22 mouse cellular contexts compared by ENCODE assay signal in genomic region chr12:109443276-109443675, GRCm38 (mm10). TPM values are rescaled to one million over a fixed set of nuclear protein-coding genes. Genes with fewer than 3 reads are reported as not detected.
A peak's percentile ranks its signal among the peaks of the same experiment; 100 is the strongest.
DNase-seq lines count a peak whose midpoint lies in the region; ATAC-seq lines count a peak whose summit lies in the region.
"Had no signal": no experiment of that assay in that cellular context is flagged by ENCODE, and none has a peak within 500 bp of the region (broad histone marks: within the 10 kb centered on the region; RNA-seq: fewer than 3 reads in every experiment).

No protein-coding gene starts in this region.

- no peaks in the 10 kb centered on the region for H3K36me3 ChIP-seq in heart, embryonic 10.5 days
- H3K36me3 ChIP-seq in forebrain, embryonic 11.5 days (ENCODE audit: control insufficient read depth, insufficient read depth, low read length): no peaks in the 10 kb centered on the region
- H3K36me3 ChIP-seq: heart, embryonic 15.5 days; hindbrain, embryonic 12.5 days; liver, embryonic 13.5 days had no signal

- intact Hi-C loops in gastrocnemius, postnatal 14 days (cut with DNase I; ENCODE audit: low total_unique reads): no loop called here

- peak overlapping the region; percentile 23 for H3K27ac ChIP-seq in heart, embryonic 10.5 days
- 0 out of 2 replicates have a peak overlapping the region, but pooled peaks have one; percentile 12 for H3K27ac ChIP-seq in forebrain, embryonic 11.5 days (ENCODE audit: low read depth, low read length)
- H3K27ac ChIP-seq: heart, embryonic 15.5 days; hindbrain, embryonic 12.5 days; liver, embryonic 13.5 days had no signal

- 33% methylated on average over 3 of the region's 3 CpGs for WGBS in heart, embryonic 10.5 days
- 74% methylated on average over 3 of the region's 3 CpGs for WGBS in forebrain, embryonic 11.5 days

- H3K4me1 ChIP-seq in heart, embryonic 10.5 days: peaks cover 62% of the 10 kb centered on the region
- peaks cover 42% of the 10 kb centered on the region for H3K4me1 ChIP-seq in forebrain, embryonic 11.5 days (replicated peaks; ENCODE audit: control insufficient read depth, insufficient read depth, low read length)

- H3K27me3 ChIP-seq in heart, embryonic 10.5 days (ENCODE audit: insufficient read depth, poor library complexity, severe bottlenecking): peaks cover 46% of the 10 kb centered on the region
- H3K27me3 ChIP-seq in forebrain, embryonic 11.5 days (ENCODE audit: control insufficient read depth, insufficient read depth, low read length): no peaks in the 10 kb centered on the region; the same call in 1 of the 2 replicates

- no peak for DNase-seq in heart, embryonic 10.5 days (ENCODE audit: low spot score)
- no peak for DNase-seq in heart, adult 8-10 months (ENCODE audit: low spot score)
- peak; percentile 55 for DNase-seq in NIH3T3 (ENCODE audit: low read depth)
- DNase-seq in forebrain, embryonic 11.5 days (ENCODE audit: low spot score): no peak
- DNase-seq in layer of hippocampus, adult 9-11 months: peak; percentile 78
- DNase-seq in lung, postnatal 25 days (ENCODE audit: low spot score): no peak
- no peak for DNase-seq in thymus, postnatal 14 days
- DNase-seq in gastrocnemius, postnatal 14 days: no peak
- DNase-seq: cerebellum, adult 11 months; cerebellum, postnatal 36 days; kidney, adult 2 months; kidney, postnatal 4 days; liver, embryonic 13.5 days; lung, postnatal 10 days; right cerebral cortex, adult 18-20 months; thymus, adult 2 months had no signal

- no peak overlapping the region for H3K4me3 ChIP-seq in heart, embryonic 10.5 days
- H3K4me3 ChIP-seq in forebrain, embryonic 11.5 days (ENCODE audit: low read depth, low read length): no peak overlapping the region
- H3K4me3 ChIP-seq: heart, embryonic 15.5 days; hindbrain, embryonic 12.5 days; liver, embryonic 13.5 days had no signal

- ATAC-seq in forebrain, embryonic 11.5 days (replicated peaks; ENCODE audit: low FRiP score): no peak

- H3K9me3 ChIP-seq in heart, embryonic 10.5 days: no peaks in the 10 kb centered on the region
- no peaks in the 10 kb centered on the region for H3K9me3 ChIP-seq in forebrain, embryonic 11.5 days (ENCODE audit: control insufficient read depth, low read length)
- H3K9me3 ChIP-seq: heart, embryonic 15.5 days; hindbrain, embryonic 12.5 days; liver, embryonic 13.5 days had no signal

- H3K9ac ChIP-seq in forebrain, embryonic 11.5 days (ENCODE audit: low read length): no peak overlapping the region
- H3K9ac ChIP-seq: heart, embryonic 15.5 days; hindbrain, embryonic 12.5 days; liver, embryonic 13.5 days had no signal

- H3K4me2 ChIP-seq in forebrain, embryonic 11.5 days (ENCODE audit: low read depth, low read length, severe bottlenecking): no peak overlapping the region
- H3K4me2 ChIP-seq: heart, embryonic 15.5 days; hindbrain, embryonic 12.5 days; liver, embryonic 13.5 days had no signal

RNA-seq across cellular contexts. Expression of gene Dlk1, which starts 9.3 kb away (rescaled TPM):
- polyA plus RNA-seq in heart, embryonic 10.5 days (2016; fragmentation: Nextera tagmentation; extraction: Ambion mirVana): 56.8 and 345 TPM in 2 replicates
- total RNA-seq in heart, adult 8-10 months (2022): under 1 TPM in 3 of 4 experiments, not detected in 1; 0.23 to 0.69 (median 0.47) TPM
- polyA plus RNA-seq in forebrain, embryonic 11.5 days (2014; fragmentation: Nextera tagmentation; extraction: Ambion mirVana): 169 and 191 TPM in 2 replicates
- 100 to 1,000 TPM; 213 to 272 TPM for total RNA-seq in gastrocnemius, postnatal 14 days (2021)
- total RNA-seq: granulocyte monocyte progenitor cell, adult 5-6 weeks; megakaryocyte-erythroid progenitor cell, adult 5-6 weeks; monocyte, adult 5-6 weeks; neutrophil, adult 5-6 weeks had no signal

Comparison
In these comparisons a context has a peak if more than half of its experiments do, and no peak if none do; other contexts are left out.
1. DNase-seq: peak in NIH3T3 (single experiment) and layer of hippocampus, adult 9-11 months (single experiment); none in heart, embryonic 10.5 days (single experiment), heart, adult 8-10 months (single experiment), forebrain, embryonic 11.5 days (single experiment), lung, postnatal 25 days (single experiment), thymus, postnatal 14 days (single experiment) and gastrocnemius, postnatal 14 days (single experiment).
2. RNA of gene Dlk1, which starts 9.3 kb away (total RNA-seq): 213 to 272 TPM in gastrocnemius, postnatal 14 days; 0.23 to 0.69 TPM in heart, adult 8-10 months; every median in the first group is over 100 times any median in the second.